Mouse (Mus musculus): ENCODE data around the gene Cfap206.

The Cfap206 gene

DNA sequence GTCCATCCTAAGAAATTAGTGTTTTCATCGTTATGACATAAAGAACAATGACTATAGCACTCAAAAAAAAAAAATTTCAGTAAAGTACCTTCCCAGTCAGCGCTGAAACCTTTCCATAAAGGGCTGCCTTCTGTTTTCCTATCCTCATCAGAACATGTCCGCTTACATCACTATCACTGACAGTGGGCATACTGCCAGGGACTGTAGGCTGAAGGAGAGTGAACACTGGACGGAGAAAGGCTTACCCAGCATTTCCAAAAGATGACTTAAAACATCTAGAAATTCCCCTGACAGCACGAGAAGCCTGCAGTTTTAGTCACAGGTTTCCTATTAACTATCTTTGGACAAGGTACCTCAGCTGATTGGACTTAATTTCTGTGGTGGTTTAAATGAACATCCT lies 56.3 kb downstream of the Cfap206 start:
- DNase-seq (ENCODE audit: low read depth, low spot score), result no peak

DNA sequence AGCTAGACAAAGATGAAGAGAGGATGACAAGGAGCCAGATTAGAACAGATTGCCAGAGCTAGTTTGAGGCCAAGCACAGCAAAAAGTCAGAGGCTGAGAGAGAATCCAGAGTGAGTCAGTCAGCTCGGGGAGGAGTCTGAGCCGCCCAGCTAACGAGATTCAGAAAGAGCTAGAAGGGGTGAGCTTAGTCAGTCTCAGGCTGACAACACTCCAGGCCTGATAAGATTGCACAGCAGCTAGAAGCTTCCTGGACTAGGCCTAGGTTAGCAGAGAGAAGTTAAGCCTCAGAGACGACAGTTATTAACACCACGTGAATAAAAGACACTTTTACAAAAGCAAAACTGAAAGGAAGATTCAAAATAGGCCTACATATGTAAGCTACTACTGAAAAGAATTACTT lies 62.1 kb downstream of the Cfap206 start:
- DNase-seq (ENCODE audit: low read depth, low spot score), result no peak

DNA sequence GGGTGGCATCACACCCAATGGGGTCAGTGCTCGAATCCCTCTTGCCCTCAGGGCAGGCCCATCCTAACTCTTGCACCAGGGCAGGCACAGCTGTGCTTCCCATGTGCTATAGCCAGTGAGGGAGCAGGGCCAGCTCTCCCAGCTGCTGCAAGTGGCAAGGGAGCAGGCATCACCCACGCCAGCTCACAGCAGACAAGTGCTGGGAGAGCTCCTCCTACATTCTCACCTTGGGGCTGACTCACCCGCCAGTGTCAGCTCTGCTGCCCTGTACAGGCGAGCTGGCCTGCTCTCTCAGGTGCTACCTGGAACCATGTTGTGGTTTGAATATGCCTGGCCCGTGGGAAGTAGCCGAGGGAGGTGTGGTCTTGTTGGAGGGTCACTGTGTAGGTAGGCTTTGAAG lies 68.1 kb downstream of the Cfap206 start:
- DNase-seq (ENCODE audit: low read depth, low spot score), result no peak

DNA sequence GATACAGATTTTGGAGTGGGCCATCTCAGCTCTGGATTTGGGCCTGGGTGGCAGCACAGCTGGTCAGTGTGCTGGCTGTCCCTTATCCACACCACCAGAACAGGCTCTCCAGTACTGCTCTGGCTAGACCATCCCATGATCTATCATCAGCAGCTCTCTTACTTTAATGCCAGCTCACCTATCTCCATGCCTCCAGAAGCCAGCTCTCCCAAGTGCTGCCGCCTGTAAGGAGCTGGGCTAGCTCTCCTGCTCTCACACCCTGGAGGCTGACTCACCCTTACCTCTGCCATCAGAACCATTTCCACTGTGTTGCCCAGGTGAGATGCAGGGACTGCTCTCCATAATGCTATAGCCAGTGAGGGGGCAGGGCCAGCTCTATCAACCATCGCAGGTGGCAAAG lies 68.5 kb downstream of the Cfap206 start:
- no peak for DNase-seq (ENCODE audit: low read depth, low spot score)

DNA sequence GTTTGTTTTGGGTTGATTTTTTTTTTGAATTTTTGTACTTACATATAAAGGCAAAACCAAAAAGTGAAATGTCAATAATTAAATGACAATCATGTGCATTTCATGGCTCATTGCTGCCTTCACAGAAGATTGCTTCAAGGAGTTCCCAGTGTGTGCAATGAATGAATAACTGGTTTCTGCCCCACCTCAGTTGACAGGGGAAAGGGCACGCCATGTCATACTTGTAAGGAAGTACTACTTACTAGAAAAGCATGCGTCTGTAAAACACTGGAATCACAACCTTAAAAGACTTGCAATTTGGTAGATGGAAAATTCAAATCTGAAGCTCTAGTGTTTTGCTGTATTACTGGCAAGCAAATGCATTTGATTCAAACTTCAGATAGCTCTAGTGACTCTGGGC lies 71.0 kb downstream of the Cfap206 start:
- DNase-seq (ENCODE audit: low read depth, low spot score), result no peak

DNA sequence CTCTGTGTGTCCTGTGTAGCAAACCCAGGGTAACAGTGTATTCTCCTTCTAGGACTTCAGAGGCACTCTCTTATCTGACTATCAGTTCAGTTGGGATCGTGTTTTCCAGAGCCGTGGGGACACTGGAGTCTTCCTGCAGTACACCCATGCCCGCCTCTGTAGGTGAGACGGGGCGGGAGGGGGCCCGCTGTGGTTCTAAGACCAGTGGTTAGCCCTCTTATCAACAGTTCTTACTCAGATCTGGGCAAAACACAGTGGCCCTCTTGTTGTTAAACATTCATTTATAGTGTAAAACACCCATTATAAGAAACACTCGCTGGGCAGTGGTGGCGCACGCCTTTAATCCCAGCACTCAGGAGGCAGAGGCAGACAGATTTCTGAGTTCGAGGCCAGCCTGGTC lies 73.9 kb downstream of the Cfap206 start:
- no peak for DNase-seq (ENCODE audit: low read depth, low spot score)

DNA sequence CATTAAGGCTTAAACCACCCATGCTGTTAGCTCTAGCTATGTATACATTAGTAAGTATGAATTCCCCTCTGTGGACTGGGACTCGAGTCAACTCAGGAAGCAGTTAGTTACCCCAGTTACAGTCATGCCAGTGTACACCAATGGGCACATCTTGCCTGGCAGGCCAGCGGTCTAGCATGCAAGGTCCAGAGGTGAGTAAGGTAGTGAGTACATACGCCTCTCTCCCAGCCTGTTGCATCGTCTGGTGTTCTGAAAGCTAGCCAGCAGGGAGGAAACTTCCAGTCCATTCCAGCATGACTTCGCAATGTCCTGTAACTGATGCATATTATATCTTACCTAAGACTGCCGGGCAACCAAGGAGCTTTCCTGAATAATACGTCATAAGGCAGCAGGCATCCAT lies 76.8 kb downstream of the Cfap206 start:
- DNase-seq (ENCODE audit: low read depth, low spot score), result no peak

DNA sequence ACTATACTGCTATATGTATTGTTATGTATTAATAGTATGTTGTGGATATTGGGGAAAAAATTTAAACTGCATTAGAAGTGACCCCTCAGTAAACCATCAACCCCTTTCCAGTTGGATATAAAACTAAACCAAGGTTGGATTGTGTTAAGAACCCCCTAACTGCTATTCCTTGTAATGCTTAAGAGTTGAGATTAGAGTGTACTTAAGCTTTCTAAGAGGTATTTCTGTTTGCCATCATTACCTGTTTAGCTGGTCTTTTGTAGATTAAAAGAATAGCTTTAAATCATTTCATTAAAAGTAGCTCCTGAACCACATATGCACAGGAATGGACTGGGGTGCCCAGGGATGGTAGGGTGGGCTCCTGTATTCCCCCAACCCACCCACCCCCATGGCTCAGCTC lies 85.2 kb downstream of the Cfap206 start:
- no peak for DNase-seq (ENCODE audit: low read depth, low spot score)

DNA sequence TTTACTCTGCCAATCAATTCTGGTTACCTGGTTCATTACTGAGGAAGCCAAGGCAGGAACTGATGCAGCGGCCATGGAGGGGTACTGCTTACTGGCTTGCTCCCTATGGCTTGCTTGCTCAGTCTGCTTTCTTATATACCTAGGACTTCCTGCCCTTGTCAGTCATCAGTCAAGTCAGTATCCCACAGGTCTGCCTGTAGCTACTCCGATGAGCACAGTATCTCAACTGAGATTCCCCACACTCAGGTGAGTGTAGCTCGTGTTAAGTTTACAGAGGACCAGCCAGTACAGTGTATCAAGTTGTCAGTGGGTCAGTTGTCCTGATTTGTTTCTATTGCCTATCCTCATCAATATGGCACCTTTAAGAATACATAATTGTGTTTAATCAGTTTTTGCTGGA lies 89.3 kb downstream of the Cfap206 start:
- DNase-seq (ENCODE audit: low read depth, low spot score), result no peak

DNA sequence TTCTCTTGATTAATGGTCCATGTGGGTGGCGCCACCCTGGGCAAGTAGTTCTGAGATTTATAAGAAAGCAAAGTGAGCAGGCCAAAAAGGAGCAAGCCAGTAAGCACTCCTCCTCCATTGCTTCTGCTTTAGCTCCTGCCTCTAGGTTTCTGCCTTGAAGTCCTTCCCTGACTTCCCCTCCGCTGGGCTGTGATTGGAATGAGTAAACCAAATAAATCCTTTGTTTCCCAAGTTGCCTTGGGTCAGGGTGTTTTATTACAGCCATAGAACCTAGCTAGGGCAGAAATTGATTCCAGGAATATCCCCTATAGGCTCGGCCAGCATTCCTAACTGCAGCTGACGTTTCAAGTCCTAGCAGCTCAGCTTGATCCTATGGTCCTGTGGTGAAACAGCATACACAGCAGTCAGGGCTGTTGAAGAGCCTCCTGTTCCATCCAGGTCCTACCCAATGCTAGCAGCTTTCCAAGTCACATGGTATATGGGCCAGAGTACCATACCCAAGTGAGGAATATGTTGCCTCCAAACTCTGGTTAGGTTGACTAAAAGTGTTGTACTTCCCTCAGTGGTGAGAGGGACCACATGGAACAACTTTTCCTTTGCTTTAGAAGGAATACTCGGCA lies 90.2 kb downstream of the Cfap206 start:
- no peak for DNase-seq (ENCODE audit: low read depth, low spot score)

Measured in retina, postnatal 7 days (tissue).